In the genomic region with DNA sequence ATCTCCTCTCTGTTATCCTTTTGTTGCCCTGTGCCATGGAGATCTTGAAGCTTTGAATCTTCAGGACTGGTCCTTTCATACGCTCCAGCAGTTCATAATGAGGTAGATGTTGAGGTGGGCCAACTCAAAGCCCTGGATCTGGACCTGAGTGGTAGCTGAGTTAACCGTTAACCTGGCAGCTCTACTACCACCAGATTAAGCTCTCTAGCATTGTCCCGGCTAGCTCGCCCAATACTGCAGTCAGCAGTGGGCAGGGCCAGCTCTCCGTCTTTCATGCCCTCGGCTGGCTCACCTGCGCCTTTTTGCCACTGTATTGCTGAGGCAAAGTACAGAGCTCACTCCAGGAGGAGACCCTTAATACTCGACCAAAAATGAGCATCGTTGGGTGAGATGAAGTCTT, we compare ENCODE assay signal across 23 mouse cellular contexts. TPM values are rescaled to one million over a fixed set of nuclear protein-coding genes. Genes with fewer than 3 reads are reported as not detected.
A peak's percentile ranks its signal among the peaks of the same experiment; 100 is the strongest.
DNase-seq lines count a peak whose midpoint lies in the region; ATAC-seq lines count a peak whose summit lies in the region.
"Had no signal": no experiment of that assay in that cellular context is flagged by ENCODE, and none has a peak within 500 bp of the region (broad histone marks: within the 10 kb centered on the region; RNA-seq: fewer than 3 reads in every experiment).

No protein-coding gene starts in this region.

- no peaks in the 10 kb centered on the region for H3K9me3 ChIP-seq in kidney, embryonic 15.5 days (replicated peaks)
- no peaks in the 10 kb centered on the region for H3K9me3 ChIP-seq in midbrain, embryonic 12.5 days
- no peaks in the 10 kb centered on the region for H3K9me3 ChIP-seq in midbrain, embryonic 10.5 days (replicated peaks)
- H3K9me3 ChIP-seq: embryonic facial prominence, embryonic 10.5 days; embryonic facial prominence, embryonic 12.5 days; forebrain, embryonic 13.5 days; forebrain, embryonic 15.5 days; G1E had no signal

- no peak overlapping the region for H3K27ac ChIP-seq in kidney, embryonic 15.5 days
- H3K27ac ChIP-seq in midbrain, embryonic 12.5 days (replicated peaks): no peak overlapping the region
- no peak overlapping the region for H3K27ac ChIP-seq in midbrain, embryonic 10.5 days (replicated peaks)
- H3K27ac ChIP-seq: embryonic facial prominence, embryonic 10.5 days; embryonic facial prominence, embryonic 12.5 days; forebrain, embryonic 13.5 days; forebrain, embryonic 15.5 days had no signal

- no peaks in the 10 kb centered on the region for H3K27me3 ChIP-seq in kidney, embryonic 15.5 days
- H3K27me3 ChIP-seq in midbrain, embryonic 12.5 days: no peaks in the 10 kb centered on the region
- H3K27me3 ChIP-seq in midbrain, embryonic 10.5 days (ENCODE audit: low read depth, poor library complexity, severe bottlenecking): no peaks in the 10 kb centered on the region
- H3K27me3 ChIP-seq: CH12.LX; embryonic facial prominence, embryonic 12.5 days; forebrain, embryonic 13.5 days; forebrain, embryonic 15.5 days had no signal

- peak; percentile 62 for ATAC-seq in kidney, embryonic 15.5 days (replicated peaks; ENCODE audit: low FRiP score)
- ATAC-seq in midbrain, embryonic 12.5 days (ENCODE audit: low FRiP score, low read depth): 0 out of 2 replicates have a peak, but pooled peaks have one; percentile 8
- ATAC-seq: CD4-positive, CD25-positive, alpha-beta regulatory T cell, adult 4 months; forebrain, embryonic 13.5 days; forebrain, embryonic 15.5 days had no signal

- WGBS in kidney, embryonic 15.5 days: 81% methylated on average over 9 of the region's 9 CpGs
- WGBS in midbrain, embryonic 12.5 days: 88% methylated on average over 9 of the region's 9 CpGs
- 93% methylated on average over 9 of the region's 9 CpGs for WGBS in midbrain, embryonic 10.5 days

- no peak overlapping the region for H3K4me3 ChIP-seq in kidney, embryonic 15.5 days (replicated peaks)
- H3K4me3 ChIP-seq in midbrain, embryonic 12.5 days: no peak overlapping the region
- no peak overlapping the region for H3K4me3 ChIP-seq in midbrain, embryonic 10.5 days
- H3K4me3 ChIP-seq: embryonic facial prominence, embryonic 10.5 days; embryonic facial prominence, embryonic 12.5 days; forebrain, embryonic 13.5 days; forebrain, embryonic 15.5 days had no signal

- peaks cover 2% of the 10 kb centered on the region; the same call in 1 of the 2 replicates for H3K4me1 ChIP-seq in kidney, embryonic 15.5 days
- H3K4me1 ChIP-seq in midbrain, embryonic 12.5 days: 0 out of 2 replicates have a peak, but pooled peaks cover 2% of the 10 kb centered on the region
- H3K4me1 ChIP-seq in midbrain, embryonic 10.5 days: no peaks in the 10 kb centered on the region
- H3K4me1 ChIP-seq: embryonic facial prominence, embryonic 10.5 days; embryonic facial prominence, embryonic 12.5 days had no signal

- no peak overlapping the region for H3K9ac ChIP-seq in kidney, embryonic 15.5 days
- H3K9ac ChIP-seq in midbrain, embryonic 12.5 days (replicated peaks): no peak overlapping the region
- H3K9ac ChIP-seq: embryonic facial prominence, embryonic 12.5 days; forebrain, embryonic 13.5 days; forebrain, embryonic 15.5 days had no signal

- no peaks in the 10 kb centered on the region for H3K36me3 ChIP-seq in kidney, embryonic 15.5 days
- no peaks in the 10 kb centered on the region for H3K36me3 ChIP-seq in midbrain, embryonic 12.5 days
- no peaks in the 10 kb centered on the region for H3K36me3 ChIP-seq in midbrain, embryonic 10.5 days
- H3K36me3 ChIP-seq: embryonic facial prominence, embryonic 10.5 days; embryonic facial prominence, embryonic 12.5 days; forebrain, embryonic 15.5 days; G1E had no signal

- no peak for DNase-seq in kidney, postnatal 10 days
- peak; percentile 4 to 9 for DNase-seq in kidney, postnatal 36 days
- DNase-seq in kidney, postnatal 4 days: no peak
- no peak for DNase-seq in midbrain, embryonic 10.5 days (ENCODE audit: low spot score)
- no peak for DNase-seq in adrenal gland, postnatal 14 days
- DNase-seq: adrenal gland, adult 2 months; adrenal gland, postnatal 10 days; adrenal gland, postnatal 36 days; B cell, adult 2 months; cerebellum, adult 11-12 months; cerebellum, adult 2 months; cerebellum, adult 9-10 months; cerebellum, postnatal 10 days; cerebellum, postnatal 25 days had no signal

- no peak overlapping the region for H3K4me2 ChIP-seq in kidney, embryonic 15.5 days
- no peak overlapping the region for H3K4me2 ChIP-seq in midbrain, embryonic 12.5 days (replicated peaks)
- H3K4me2 ChIP-seq: embryonic facial prominence, embryonic 12.5 days; forebrain, embryonic 13.5 days; forebrain, embryonic 15.5 days had no signal

RNA-seq across cellular contexts. Expression of gene Atp5j, which starts 45.7 kb away (rescaled TPM):
- polyA plus RNA-seq in kidney, embryonic 15.5 days (2015; fragmentation: Nextera tagmentation; extraction: Ambion mirVana): 1,003 and 1,100 TPM in 2 replicates
- polyA plus RNA-seq in midbrain, embryonic 12.5 days (2016; fragmentation: Nextera tagmentation; extraction: Ambion mirVana): 695 and 706 TPM in 2 replicates
- polyA plus RNA-seq in midbrain, embryonic 10.5 days (2016; fragmentation: Nextera tagmentation; extraction: Ambion mirVana): 818 and 827 TPM in 2 replicates
- total RNA-seq in adrenal gland, postnatal 14 days (2021): 415 and 429 TPM in 2 replicates

RNA-seq across cellular contexts. Expression of gene Gabpa, which starts 46.4 kb away (rescaled TPM):
- polyA plus RNA-seq in kidney, embryonic 15.5 days (2015; fragmentation: Nextera tagmentation; extraction: Ambion mirVana): 39.4 and 39.5 TPM in 2 replicates
- 38.5 and 39.5 TPM in 2 replicates for polyA plus RNA-seq in midbrain, embryonic 12.5 days (2016; fragmentation: Nextera tagmentation; extraction: Ambion mirVana)
- 35.5 and 37.5 TPM in 2 replicates for polyA plus RNA-seq in midbrain, embryonic 10.5 days (2016; fragmentation: Nextera tagmentation; extraction: Ambion mirVana)
- 55.0 and 59.0 TPM in 2 replicates for total RNA-seq in adrenal gland, postnatal 14 days (2021)

Comparison
In these comparisons a context has a peak if more than half of its experiments do, and no peak if none do; other contexts are left out.
1. DNase-seq: peak in kidney, postnatal 36 days (2 of 2); none in kidney, postnatal 10 days (single experiment), kidney, postnatal 4 days (0 of 2), midbrain, embryonic 10.5 days (single experiment) and adrenal gland, postnatal 14 days (single experiment).